Mouse (Mus musculus) erythroblast, embryonic 14.5 days (primary cell): Measurements from ENCODE around the gene Kif6.

Experiments used
- GATA1 ChIP-seq: IDR thresholded peaks from 2 replicates; pipeline ENCODE4 v1.6.1; 2012; ENCODE audit warnings: low read length, inconsistent platforms, mixed read lengths
- TAL1 ChIP-seq: IDR thresholded peaks from 3 replicates; pipeline ENCODE4 v1.6.1; 2012; ENCODE audit warnings: low read length, inconsistent platforms, mixed read lengths

GRCm38 (mm10) chr17:49750889-49751324 is 136.0 kb downstream of the Kif6 start:
- no peak for TF ChIP-seq TAL1
- TF ChIP-seq GATA1: no peak
